Comparison of ENCODE assay signal across 16 mouse cellular contexts in the genomic region with DNA sequence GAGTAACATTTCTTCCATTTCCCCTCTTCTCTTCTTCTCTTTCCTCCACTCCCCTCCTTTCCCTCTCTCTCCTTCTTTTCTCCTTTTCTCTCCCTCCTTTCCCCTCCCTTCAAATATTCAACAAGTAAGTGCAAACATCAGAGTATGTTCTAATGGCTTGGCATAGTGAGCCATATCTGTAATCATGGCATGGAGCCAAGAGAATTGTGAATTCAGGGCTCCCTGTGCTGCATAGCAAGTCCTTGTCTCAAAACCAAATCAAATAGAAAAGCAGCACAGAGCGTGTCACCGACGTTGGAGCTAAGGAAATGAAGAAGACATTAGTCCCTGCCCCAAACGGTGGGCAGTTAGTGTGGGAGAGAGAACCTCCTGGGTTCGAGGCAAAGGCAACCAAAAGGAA.
"Had no signal": no experiment of that assay in that cellular context is flagged by ENCODE, and none has a peak within 500 bp of the region (broad histone marks: within the 10 kb centered on the region; RNA-seq: fewer than 3 reads in every experiment).

No protein-coding gene starts in this region.

- H3K36me3 ChIP-seq: limb, embryonic 10.5 days; liver, embryonic 13.5 days; midbrain, embryonic 12.5 days; neural tube, embryonic 12.5 days had no signal

- H3K27ac ChIP-seq: kidney, postnatal 0 days; layer of hippocampus, adult 2 months; left cerebral cortex, adult 2 months; limb, embryonic 10.5 days; liver, embryonic 13.5 days; macrophage; midbrain, embryonic 12.5 days; neural tube, embryonic 12.5 days had no signal

- H3K27me3 ChIP-seq: liver, embryonic 13.5 days; megakaryocyte, embryonic 14.5 days; midbrain, embryonic 12.5 days; neural tube, embryonic 12.5 days had no signal

- H3K4me1 ChIP-seq: limb, embryonic 10.5 days; megakaryocyte, embryonic 14.5 days; midbrain, embryonic 12.5 days; neural tube, embryonic 12.5 days had no signal

- H3K4me3 ChIP-seq: layer of hippocampus, adult 2 months; left cerebral cortex, adult 2 months; limb, embryonic 10.5 days; liver, embryonic 13.5 days; megakaryocyte, embryonic 14.5 days; midbrain, embryonic 12.5 days; neural tube, embryonic 12.5 days had no signal

- H3K9ac ChIP-seq: liver, embryonic 13.5 days; liver, postnatal 0 days; midbrain, embryonic 12.5 days; neural tube, embryonic 12.5 days had no signal

- H3K9me3 ChIP-seq: limb, embryonic 10.5 days; liver, embryonic 13.5 days; megakaryocyte, embryonic 14.5 days; midbrain, embryonic 12.5 days; neural tube, embryonic 12.5 days had no signal

- H3K4me2 ChIP-seq: liver, embryonic 13.5 days; midbrain, embryonic 12.5 days; neural tube, embryonic 12.5 days had no signal

- DNase-seq: kidney, adult 11 months; kidney, adult 9 months; kidney, postnatal 4 days; liver, embryonic 13.5 days; liver, postnatal 0 days; spleen, adult 18-20 months; thymus, adult 18-20 months; thymus, postnatal 14 days had no signal

- ATAC-seq: liver, postnatal 0 days had no signal
